Mouse (Mus musculus): ENCODE results near the gene Rnf183.

GRCm38 (mm10) chr4:62430678-62431077 lies 4.4 kb downstream of the Rnf183 start:
- no peak for TF ChIP-seq CTCF (IDR thresholded peaks at IDR 0.05; ENCODE audit: low read depth, low read length)
- TF ChIP-seq GATA1 (IDR thresholded peaks at IDR 0.05; ENCODE audit: borderline replicate concordance, low read length), result no peak
- no peak for TF ChIP-seq POLR2AphosphoS5 (IDR thresholded peaks at IDR 0.05; ENCODE audit: insufficient replicate concordance, low read depth, low read length)
